Mouse (Mus musculus): ENCODE measurements around the gene Cfap54. TPM values are rescaled to one million over a fixed set of nuclear protein-coding genes. Genes with fewer than 3 reads are reported as not detected.

The Cfap54 gene
- polyA plus RNA-seq, 1 experiment from 2014 or later, result 0.42 TPM

DNA sequence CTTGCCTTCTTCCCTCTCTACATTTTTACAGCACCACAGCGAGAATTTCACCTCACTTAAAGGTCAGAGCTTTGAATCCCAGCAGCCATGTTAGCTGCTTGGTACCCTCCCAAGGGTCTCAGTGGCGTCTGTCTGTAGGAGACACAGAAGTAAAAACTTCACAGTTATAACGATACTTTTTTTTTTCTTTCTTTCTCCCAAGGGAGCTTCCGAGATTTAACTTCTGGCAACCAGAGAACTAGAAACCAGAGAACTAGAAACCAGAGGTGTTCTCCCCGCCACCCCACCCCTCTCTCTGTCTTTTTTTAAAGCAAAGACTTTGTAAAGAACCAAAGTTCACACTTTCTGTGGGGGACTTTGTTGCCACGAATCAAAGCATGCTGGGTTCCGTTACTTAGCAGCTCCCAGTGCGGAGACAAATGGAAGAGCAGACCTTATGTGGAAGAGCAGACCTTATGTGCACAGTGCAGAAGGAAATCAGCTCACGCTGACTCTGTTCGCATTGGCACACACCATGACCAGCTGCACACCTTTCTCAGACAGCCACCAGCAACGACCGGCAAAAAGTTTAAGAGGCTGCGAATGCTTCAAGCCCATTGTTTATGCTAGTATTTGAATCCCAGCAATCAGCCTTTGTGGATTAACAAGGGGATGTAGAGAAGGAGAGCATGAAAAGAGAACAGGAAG, 292.9 kb downstream of the Cfap54 start:
- Histone ChIP-seq H3K9me3 (no peaks in the 10 kb centered on the region), H3K36me3 (replicated peaks) (no peaks in the 10 kb centered on the region), H3K4me1 (peaks cover 4% of the 10 kb centered on the region; the same call in 1 of the 2 replicates), H3K27ac (replicated peaks) (no peak overlapping the region), H3K4me3 (no peak overlapping the region), H3K27me3 (replicated peaks; ENCODE audit: low read depth, poor library complexity, severe bottlenecking) (no peaks in the 10 kb centered on the region)
- DNase-seq (ENCODE audit: low spot score), result no peak
- WGBS, result 72% methylated on average over 13 of the region's 13 CpGs

GRCm38 (mm10) chr10:92782691-92783090, 298.7 kb downstream of the Cfap54 start:
- Histone ChIP-seq H3K4me3 (no peak overlapping the region), H3K4me1 (no peaks in the 10 kb centered on the region), H3K9me3 (no peaks in the 10 kb centered on the region), H3K27ac (replicated peaks) (no peak overlapping the region), H3K36me3 (replicated peaks) (no peaks in the 10 kb centered on the region), H3K27me3 (replicated peaks; ENCODE audit: low read depth, poor library complexity, severe bottlenecking) (no peaks in the 10 kb centered on the region)
- DNase-seq (ENCODE audit: low spot score), result no peak
- WGBS, result 83% methylated on average over 5 of the region's 5 CpGs

- Histone ChIP-seq H3K9me3 (no peaks in the 10 kb centered on the region), H3K4me3 (no peak overlapping the region), H3K27ac (replicated peaks) (no peak overlapping the region), H3K36me3 (replicated peaks) (no peaks in the 10 kb centered on the region), H3K4me1 (no peaks in the 10 kb centered on the region), H3K27me3 (replicated peaks; ENCODE audit: low read depth, poor library complexity, severe bottlenecking) (no peaks in the 10 kb centered on the region)
- WGBS, result 88% methylated on average over 5 of the region's 5 CpGs
- DNase-seq (ENCODE audit: low spot score), result no peak
These were observed 327.1 kb downstream of the Cfap54 start for GRCm38 (mm10) chr10:92754359-92754758.

DNA sequence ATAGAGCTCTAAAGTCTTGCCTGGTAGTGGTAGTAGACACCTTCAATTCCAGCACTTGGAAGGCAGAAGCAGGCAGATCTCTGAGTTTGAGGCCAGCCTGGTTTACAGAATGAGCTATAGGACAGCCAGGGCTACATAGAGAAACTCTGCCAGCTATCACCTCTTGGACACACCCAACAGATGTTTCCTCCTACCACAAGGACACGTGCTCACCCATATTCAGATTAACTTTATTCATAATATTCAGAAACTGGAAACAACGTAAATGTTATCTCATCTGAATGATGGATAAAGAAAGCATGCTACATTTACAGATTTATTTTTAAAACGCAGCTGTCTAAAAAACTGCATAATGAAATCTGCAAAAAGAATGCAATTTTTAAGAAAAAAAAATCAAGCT, 351.1 kb downstream of the Cfap54 start:
- Histone ChIP-seq H3K4me1 (no peaks in the 10 kb centered on the region), H3K36me3 (replicated peaks) (no peaks in the 10 kb centered on the region), H3K27me3 (replicated peaks; ENCODE audit: low read depth, poor library complexity, severe bottlenecking) (no peaks in the 10 kb centered on the region), H3K9me3 (no peaks in the 10 kb centered on the region), H3K4me3 (no peak overlapping the region), H3K27ac (replicated peaks) (no peak overlapping the region)
- DNase-seq (ENCODE audit: low spot score), result no peak
- 90% methylated on average over 3 of the region's 3 CpGs for WGBS

GRCm38 (mm10) chr10:92728723-92729122, 352.7 kb downstream of the Cfap54 start:
- 90% methylated on average over 3 of the region's 3 CpGs for WGBS

More at GRCm38 (mm10) chr10:92728723-92729122, 352.7 kb downstream of the Cfap54 start:
- H3K27ac ChIP-seq (replicated peaks), result no peak overlapping the region
- no peaks in the 10 kb centered on the region for H3K9me3 ChIP-seq
- DNase-seq (ENCODE audit: low spot score), result no peak
- no peak overlapping the region for H3K4me3 ChIP-seq
- no peaks in the 10 kb centered on the region for H3K4me1 ChIP-seq
- no peaks in the 10 kb centered on the region for H3K27me3 ChIP-seq (replicated peaks; ENCODE audit: low read depth, poor library complexity, severe bottlenecking)
- H3K36me3 ChIP-seq (replicated peaks), result no peaks in the 10 kb centered on the region

Other genes with a start within 250 kb of the Cfap54 start
- 18.1 and 19.0 TPM in 2 replicates for gene Cdk17, start 79.3 kb upstream of the Cfap54 start, polyA plus RNA-seq (2016; fragmentation: Nextera tagmentation; extraction: Ambion mirVana)
- 25.3 and 30.6 TPM in 2 replicates for gene Elk3, start 229.5 kb upstream of the Cfap54 start, polyA plus RNA-seq (2016; fragmentation: Nextera tagmentation; extraction: Ambion mirVana)